Mouse (Mus musculus) ES-Bruce4 (cell line): Measurements from ENCODE around the gene Cenpv.

Experiments
- CTCF ChIP-seq: IDR thresholded peaks from one replicate; pipeline ENCODE4 v1.8.1; 2011; ENCODE audit warnings: low read depth, low read length
- EP300 ChIP-seq: IDR thresholded peaks from 2 replicates; pipeline ENCODE4 v1.6.1; 2011; ENCODE audit warnings: low read depth, low read length; ENCODE audit not compliant: insufficient read depth
- POLR2A ChIP-seq: IDR thresholded peaks from one replicate; pipeline ENCODE4 v1.8.1; 2011; ENCODE audit warnings: low read length; ENCODE audit not compliant: insufficient read depth

DNA sequence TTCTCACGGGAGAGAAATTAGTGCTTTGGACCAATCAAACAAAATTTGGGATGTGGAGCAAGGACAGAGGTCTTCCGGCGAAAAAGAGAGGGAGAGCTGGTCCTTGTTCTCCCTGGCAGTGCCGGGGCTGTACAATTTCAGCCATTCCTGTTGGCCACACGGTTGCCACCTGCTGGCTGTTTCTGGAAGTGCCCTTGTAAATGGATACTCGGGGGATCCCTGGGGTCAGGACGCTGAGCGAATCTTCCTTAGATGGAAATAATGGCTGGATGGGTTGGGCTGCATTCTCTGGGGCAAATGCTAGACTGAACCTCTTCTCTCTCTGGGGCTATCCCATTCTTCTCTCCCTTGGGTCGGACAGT, 36.2 kb upstream of the Cenpv start:
- peak; percentile 90 for TF ChIP-seq CTCF
- TF ChIP-seq POLR2A = no peak
- no peak for TF ChIP-seq EP300
